Mouse (Mus musculus): ENCODE data around the gene Apob. TPM values are rescaled to one million over a fixed set of nuclear protein-coding genes. Genes with fewer than 3 reads are reported as not detected.
A peak's percentile ranks its signal among the peaks of the same experiment; 100 is the strongest.
"Not testable (repeated sequence)": the region's sequence is repeated elsewhere in the genome, so short reads cannot be mapped to it uniquely, and the experiment has no call there.

The Apob gene
- polyA plus RNA-seq, 1 experiment from 2014 or later: 0.41 TPM

DNA sequence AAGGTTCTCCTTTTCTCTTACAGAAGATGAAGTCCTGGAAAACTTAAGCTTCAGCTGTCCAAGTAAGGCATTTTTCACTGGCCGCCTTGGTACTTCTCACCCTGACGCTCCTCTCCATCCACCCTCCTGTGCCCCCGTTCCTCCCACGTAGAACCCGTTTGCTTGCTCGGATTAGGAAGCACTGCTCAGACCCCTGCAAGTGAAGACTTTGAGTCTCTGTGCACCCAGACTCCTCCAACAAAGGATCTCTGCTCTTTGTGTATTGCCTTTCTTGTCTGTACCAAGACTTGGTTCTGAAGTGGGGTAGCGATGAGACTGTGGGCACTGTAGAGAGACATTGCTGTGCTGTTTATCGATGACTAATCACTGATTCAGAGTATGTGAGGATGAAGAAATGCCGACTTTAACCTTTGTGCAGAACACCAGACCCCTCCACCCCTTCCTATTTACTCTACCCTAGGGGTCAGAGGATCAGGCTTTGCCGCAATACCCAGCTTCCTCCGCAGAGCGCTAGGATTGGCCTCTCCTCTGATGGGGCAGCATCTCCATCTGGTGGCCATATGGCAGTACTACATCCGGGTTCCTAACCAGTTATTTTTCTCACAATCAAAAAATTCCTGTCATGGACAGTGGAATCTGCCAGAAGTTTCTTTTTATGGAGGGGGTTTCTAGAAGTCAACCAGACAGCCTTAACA is 889 bp downstream of the Apob start:
- no peaks in the 10 kb centered on the region for H3K36me3 ChIP-seq (replicated peaks)
- no peaks in the 10 kb centered on the region for H3K27me3 ChIP-seq (replicated peaks; ENCODE audit: low read depth, poor library complexity, severe bottlenecking)
- WGBS: 44% methylated on average over 13 of the region's 13 CpGs
- H3K4me1 ChIP-seq: no peaks in the 10 kb centered on the region
- H3K27ac ChIP-seq (replicated peaks): no peak overlapping the region
- DNase-seq (ENCODE audit: low spot score): peak; percentile 77
- H3K4me3 ChIP-seq: no peak overlapping the region
- H3K9me3 ChIP-seq: no peaks in the 10 kb centered on the region

GRCm38 (mm10) chr12:7984411-7984810 is 7.0 kb downstream of the Apob start:
- 81% methylated on average over 1 of the region's 1 CpGs for WGBS

GRCm38 (mm10) chr12:7990804-7991203 is 13.4 kb downstream of the Apob start:
- 11% methylated on average over 3 of the region's 3 CpGs for WGBS

More at GRCm38 (mm10) chr12:7984411-7984810, 7.0 kb downstream of the Apob start:
- H3K27ac ChIP-seq (replicated peaks): no peak overlapping the region
- no peaks in the 10 kb centered on the region for H3K4me1 ChIP-seq
- H3K27me3 ChIP-seq (replicated peaks; ENCODE audit: low read depth, poor library complexity, severe bottlenecking): no peaks in the 10 kb centered on the region
- no peak overlapping the region for H3K4me3 ChIP-seq
- DNase-seq (ENCODE audit: low spot score): no peak
- no peaks in the 10 kb centered on the region for H3K36me3 ChIP-seq (replicated peaks)
- no peaks in the 10 kb centered on the region for H3K9me3 ChIP-seq

GRCm38 (mm10) chr12:7991570-7991969 is 14.1 kb downstream of the Apob start:
- Histone ChIP-seq H3K27ac (replicated peaks) (no peak overlapping the region), H3K4me3 (no peak overlapping the region), H3K4me1 (no peaks in the 10 kb centered on the region), H3K27me3 (replicated peaks; ENCODE audit: low read depth, poor library complexity, severe bottlenecking) (no peaks in the 10 kb centered on the region), H3K36me3 (replicated peaks) (no peaks in the 10 kb centered on the region), H3K9me3 (no peaks in the 10 kb centered on the region)
- DNase-seq (ENCODE audit: low spot score): no peak
- 37% methylated on average over 1 of the region's 1 CpGs for WGBS

More at GRCm38 (mm10) chr12:7990804-7991203, 13.4 kb downstream of the Apob start:
- Histone ChIP-seq H3K27me3 (replicated peaks; ENCODE audit: low read depth, poor library complexity, severe bottlenecking) (no peaks in the 10 kb centered on the region), H3K4me1 (no peaks in the 10 kb centered on the region), H3K36me3 (replicated peaks) (no peaks in the 10 kb centered on the region), H3K4me3 (no peak overlapping the region), H3K9me3 (no peaks in the 10 kb centered on the region), H3K27ac (replicated peaks) (no peak overlapping the region)
- peak; percentile 73 for DNase-seq (ENCODE audit: low spot score)

DNA sequence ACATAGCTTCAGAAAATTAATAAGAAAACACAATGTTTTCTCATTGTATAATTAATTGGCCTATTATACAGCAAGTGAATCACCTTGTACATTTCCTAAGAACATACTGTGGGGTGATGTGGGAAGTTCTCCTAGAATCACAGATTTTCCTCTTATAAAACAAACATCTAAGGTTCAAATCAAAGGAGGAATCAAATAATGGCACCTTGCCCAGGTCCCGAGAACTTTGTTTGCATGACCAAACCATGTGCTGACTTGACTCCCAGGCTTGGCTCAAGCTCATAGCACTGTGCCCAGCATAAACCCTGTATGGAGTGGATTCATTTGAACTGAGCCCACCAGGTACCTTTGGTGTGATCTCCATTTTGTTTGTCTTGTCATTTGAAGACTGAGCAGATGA is 43.5 kb downstream of the Apob start:
- Histone ChIP-seq H3K27me3 (replicated peaks; ENCODE audit: low read depth, poor library complexity, severe bottlenecking) (no peaks in the 10 kb centered on the region), H3K9me3 (no peaks in the 10 kb centered on the region), H3K27ac (replicated peaks) (no peak overlapping the region), H3K4me3 (no peak overlapping the region), H3K36me3 (replicated peaks) (no peaks in the 10 kb centered on the region), H3K4me1 (no peaks in the 10 kb centered on the region)
- DNase-seq (ENCODE audit: low spot score): no peak
- WGBS: 92% methylated on average over 1 of the region's 1 CpGs

- Histone ChIP-seq H3K27me3 (replicated peaks; ENCODE audit: low read depth, poor library complexity, severe bottlenecking) (peaks cover 36% of the 10 kb centered on the region), H3K36me3 (replicated peaks) (no peaks in the 10 kb centered on the region), H3K4me1 (peaks cover 8% of the 10 kb centered on the region), H3K9me3 (no peaks in the 10 kb centered on the region), H3K27ac (replicated peaks) (no peak overlapping the region), H3K4me3 (no peak overlapping the region)
- WGBS: 90% methylated on average over 7 of the region's 7 CpGs
- no peak for DNase-seq (ENCODE audit: low spot score)
Observed at GRCm38 (mm10) chr12:8029520-8029919, 52.1 kb downstream of the Apob start.

GRCm38 (mm10) chr12:8030057-8030456 is 52.6 kb downstream of the Apob start:
- 52% methylated on average over 2 of the region's 2 CpGs for WGBS
- H3K27ac ChIP-seq (replicated peaks): no peak overlapping the region
- no peaks in the 10 kb centered on the region for H3K9me3 ChIP-seq
- H3K4me3 ChIP-seq: no peak overlapping the region
- no peaks in the 10 kb centered on the region for H3K36me3 ChIP-seq (replicated peaks)
- H3K4me1 ChIP-seq: peaks cover 8% of the 10 kb centered on the region
- H3K27me3 ChIP-seq (replicated peaks; ENCODE audit: low read depth, poor library complexity, severe bottlenecking): peaks cover 39% of the 10 kb centered on the region
- DNase-seq (ENCODE audit: low spot score): no peak

- H3K27ac ChIP-seq (replicated peaks); DNase-seq (ENCODE audit: low spot score); H3K4me3 ChIP-seq; H3K4me1 ChIP-seq; H3K9me3 ChIP-seq; H3K36me3 ChIP-seq (replicated peaks): not testable (repeated sequence)
- H3K27me3 ChIP-seq (replicated peaks; ENCODE audit: low read depth, poor library complexity, severe bottlenecking): peaks cover 49% of the 10 kb centered on the region
- WGBS: 98% methylated on average over 1 of the region's 1 CpGs
Observed at GRCm38 (mm10) chr12:8031169-8031568, 53.7 kb downstream of the Apob start.

DNA sequence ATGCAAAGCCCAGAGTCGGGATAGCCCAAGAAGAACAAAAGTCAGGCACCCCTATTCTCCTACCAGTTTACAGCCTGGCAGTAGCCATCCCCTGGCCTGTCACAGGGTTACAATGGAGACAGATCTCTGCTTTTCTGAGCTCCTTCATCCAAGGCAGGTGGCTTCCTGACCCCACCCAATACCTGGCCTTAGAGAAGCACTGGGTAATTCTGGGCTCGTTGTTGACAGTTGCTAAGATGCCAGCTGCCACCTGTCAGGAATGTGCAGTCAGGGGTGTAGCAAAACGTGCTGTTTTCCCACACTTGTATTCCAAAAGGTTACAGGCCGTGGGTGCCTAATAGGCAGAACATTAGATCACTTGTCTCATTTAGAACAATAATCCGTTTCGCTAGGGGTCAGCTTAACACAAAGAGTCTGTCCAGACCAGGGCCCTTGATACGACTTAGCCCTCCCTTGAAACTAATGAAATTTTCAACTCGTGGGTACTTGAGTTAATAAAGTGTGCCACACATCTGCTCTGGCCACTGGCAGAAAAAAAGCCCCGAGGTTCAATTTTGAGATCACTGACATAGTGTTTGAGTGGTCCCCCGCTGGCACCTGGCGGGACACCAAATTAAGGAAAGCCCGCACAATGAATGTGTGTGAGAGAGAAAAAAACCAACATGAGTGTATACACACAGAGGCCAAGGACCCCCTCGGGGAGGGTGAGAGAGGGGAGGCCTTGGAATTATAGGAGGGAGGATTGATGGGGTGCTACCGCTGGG is 54.3 kb downstream of the Apob start:
- Histone ChIP-seq H3K27ac (replicated peaks) (no peak overlapping the region), H3K4me1 (peaks cover 8% of the 10 kb centered on the region), H3K9me3 (no peaks in the 10 kb centered on the region), H3K4me3 (no peak overlapping the region), H3K36me3 (replicated peaks) (no peaks in the 10 kb centered on the region), H3K27me3 (replicated peaks; ENCODE audit: low read depth, poor library complexity, severe bottlenecking) (peaks cover 49% of the 10 kb centered on the region)
- no peak for DNase-seq (ENCODE audit: low spot score)
- WGBS: 34% methylated on average over 14 of the region's 14 CpGs

DNA sequence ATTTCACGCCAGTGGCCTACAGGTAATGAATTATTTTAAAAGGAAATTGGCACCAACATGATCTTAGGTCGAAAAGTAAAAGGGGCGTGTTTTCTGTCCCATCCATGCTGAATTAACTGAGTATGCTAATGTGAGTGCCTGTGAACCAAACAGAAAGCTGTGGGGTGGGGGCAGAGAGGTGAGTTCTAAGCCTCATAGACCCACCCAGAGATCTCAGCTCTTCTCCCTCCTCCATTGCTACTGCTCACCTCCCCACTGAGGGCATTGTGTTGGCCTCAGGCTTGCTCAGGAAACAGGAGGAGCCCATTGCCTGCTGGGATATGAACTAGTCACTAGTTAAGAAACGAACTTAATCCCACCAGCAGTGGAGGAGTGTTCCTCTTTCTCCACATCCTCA is 54.9 kb downstream of the Apob start:
- Histone ChIP-seq H3K27ac (replicated peaks) (no peak overlapping the region), H3K9me3 (no peaks in the 10 kb centered on the region), H3K4me3 (no peak overlapping the region), H3K36me3 (replicated peaks) (no peaks in the 10 kb centered on the region), H3K4me1 (peaks cover 8% of the 10 kb centered on the region), H3K27me3 (replicated peaks; ENCODE audit: low read depth, poor library complexity, severe bottlenecking) (peaks cover 48% of the 10 kb centered on the region)
- DNase-seq (ENCODE audit: low spot score): no peak
- 42% methylated on average over 4 of the region's 4 CpGs for WGBS

GRCm38 (mm10) chr12:8038081-8038730 is 60.8 kb downstream of the Apob start:
- Histone ChIP-seq H3K27me3 (replicated peaks; ENCODE audit: low read depth, poor library complexity, severe bottlenecking) (peaks cover 23% of the 10 kb centered on the region), H3K9me3 (no peaks in the 10 kb centered on the region), H3K27ac (replicated peaks) (no peak overlapping the region), H3K4me1 (peaks cover 9% of the 10 kb centered on the region), H3K36me3 (replicated peaks) (no peaks in the 10 kb centered on the region), H3K4me3 (no peak overlapping the region)
- 88% methylated on average over 3 of the region's 3 CpGs for WGBS
- DNase-seq (ENCODE audit: low spot score): no peak

DNA sequence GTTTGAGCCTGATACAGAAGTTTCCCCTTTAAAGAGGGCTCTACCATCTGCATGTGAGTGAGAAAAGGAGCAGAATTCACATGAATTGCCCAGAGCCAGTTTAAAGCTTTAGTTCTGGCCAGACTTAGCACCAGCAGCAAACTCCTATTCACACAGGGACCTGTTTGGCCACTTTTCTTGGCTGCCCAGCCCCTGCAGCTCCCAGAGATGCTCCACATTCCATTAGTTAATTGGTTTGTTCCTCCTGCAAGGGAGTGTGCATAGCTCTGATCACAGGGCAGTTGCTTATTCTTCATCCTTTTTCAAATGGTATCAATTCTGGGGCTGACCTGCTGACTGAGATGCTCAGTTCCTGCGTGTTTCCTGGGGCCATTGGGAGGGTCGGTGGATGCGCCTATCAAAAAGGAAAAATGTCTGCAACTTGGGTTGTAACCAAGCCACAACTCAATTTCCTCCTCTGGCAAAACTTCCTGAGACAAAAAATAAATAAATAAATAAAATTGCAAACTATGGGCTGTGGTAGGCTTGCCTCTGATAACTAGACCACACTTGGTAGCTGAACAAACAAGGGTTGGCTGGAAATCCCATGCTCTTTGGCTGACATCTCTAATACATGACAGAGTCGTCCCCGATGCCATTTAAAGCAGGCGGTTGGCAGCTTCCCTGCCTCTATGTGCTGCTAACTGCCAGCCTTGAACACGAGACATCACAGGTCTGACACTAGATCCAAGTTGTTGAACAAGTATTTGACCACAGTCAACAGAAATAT is 65.4 kb downstream of the Apob start:
- H3K4me1 ChIP-seq: peaks cover 10% of the 10 kb centered on the region
- no peaks in the 10 kb centered on the region for H3K9me3 ChIP-seq
- H3K27ac ChIP-seq (replicated peaks): peak overlapping the region; percentile 59; the same call in 1 of the 2 replicates
- H3K27me3 ChIP-seq (replicated peaks; ENCODE audit: low read depth, poor library complexity, severe bottlenecking): no peaks in the 10 kb centered on the region
- no peak overlapping the region for H3K4me3 ChIP-seq
- 61% methylated on average over 7 of the region's 7 CpGs for WGBS
- no peaks in the 10 kb centered on the region for H3K36me3 ChIP-seq (replicated peaks)
- peak; percentile 38 for DNase-seq (ENCODE audit: low spot score)

Measured in embryonic facial prominence, embryonic 10.5 days (tissue).